Mouse (Mus musculus) 416B (cell line): ENCODE data around the gene Ehbp1.

Source experiments
- DNase-seq: peaks from one replicate; pipeline ENCODE4 v3.0.0; 2011; ENCODE audit warnings: low read depth

The Ehbp1 gene

GRCm38 (mm10) chr11:22055908-22056307, 286.2 kb downstream of the Ehbp1 start:
- no peak for DNase-seq

GRCm38 (mm10) chr11:22053034-22053668, 288.9 kb downstream of the Ehbp1 start:
- DNase-seq = no peak

GRCm38 (mm10) chr11:22050864-22051263, 291.2 kb downstream of the Ehbp1 start:
- DNase-seq = peak; percentile 8

GRCm38 (mm10) chr11:22039854-22040426, 302.2 kb downstream of the Ehbp1 start:
- no peak for DNase-seq

DNA sequence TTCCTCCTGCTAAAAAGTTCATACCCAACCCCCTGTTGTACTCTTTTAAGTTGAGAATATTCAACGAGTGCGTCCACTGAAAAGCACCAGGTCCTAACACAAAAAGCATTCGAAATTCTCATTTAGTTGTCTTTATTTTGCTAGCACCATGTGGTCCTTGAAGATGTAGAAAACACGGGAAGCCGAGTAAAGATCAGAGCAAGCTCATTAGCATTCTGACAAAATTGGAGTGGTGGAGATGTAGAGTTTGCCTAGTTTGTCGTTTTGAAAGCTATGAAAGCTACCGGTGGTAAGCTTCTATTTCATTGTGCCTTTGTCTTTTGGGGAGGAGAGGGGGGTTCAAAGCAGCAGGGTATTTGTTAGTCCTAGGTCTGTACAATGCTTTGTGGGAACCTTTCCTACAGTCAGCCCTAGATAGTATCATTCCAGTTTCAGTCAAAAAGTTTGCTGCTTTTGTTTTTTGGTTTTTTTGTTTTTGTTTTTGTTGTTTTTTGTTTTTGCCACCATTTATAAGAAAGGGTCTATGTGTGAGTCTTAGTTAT, 307.5 kb downstream of the Ehbp1 start:
- no peak for DNase-seq

GRCm38 (mm10) chr11:22033582-22033981, 308.5 kb downstream of the Ehbp1 start:
- DNase-seq = no peak

DNA sequence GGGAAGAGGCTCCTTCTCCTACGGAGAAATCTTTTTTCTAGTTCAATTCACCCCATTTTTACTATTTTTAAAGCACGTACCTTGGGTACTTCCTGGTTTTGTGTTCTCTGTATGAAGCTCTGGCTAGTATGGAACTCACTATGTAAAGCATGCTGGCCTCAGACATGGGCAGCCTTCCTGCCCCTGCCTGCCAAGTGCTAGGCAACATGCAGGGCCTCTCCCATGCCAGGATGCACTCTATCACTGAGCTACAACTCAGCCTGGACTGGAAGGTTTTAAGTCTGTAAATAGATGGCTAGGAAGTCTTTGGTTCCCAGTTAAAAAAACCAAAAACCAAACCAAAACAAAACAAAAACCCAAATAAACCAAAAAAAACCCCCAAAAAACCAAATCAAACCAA, 321.5 kb downstream of the Ehbp1 start:
- no peak for DNase-seq

DNA sequence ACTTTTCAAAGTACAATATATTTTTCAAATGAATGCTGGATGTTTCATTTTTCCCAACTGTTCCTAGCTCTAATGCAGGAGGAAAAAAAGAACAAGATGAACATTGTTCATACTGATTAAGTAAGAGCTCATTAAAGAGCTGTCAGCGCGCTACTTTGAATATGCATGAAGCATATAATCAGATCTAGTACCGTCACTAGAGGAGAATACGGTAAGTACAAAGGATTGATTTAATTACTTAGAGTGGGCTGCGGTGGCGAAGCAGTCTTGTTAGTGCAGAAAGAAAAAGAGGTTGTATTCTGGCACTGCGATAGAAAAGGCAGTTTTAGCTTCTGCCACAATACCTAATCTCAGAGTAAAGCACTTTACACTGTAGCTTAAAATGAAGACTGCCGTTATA, 324.6 kb downstream of the Ehbp1 start:
- no peak for DNase-seq

GRCm38 (mm10) chr11:22016341-22016740, 325.8 kb downstream of the Ehbp1 start:
- DNase-seq = no peak

GRCm38 (mm10) chr11:22008817-22009216, 333.3 kb downstream of the Ehbp1 start:
- no peak for DNase-seq

GRCm38 (mm10) chr11:22008129-22008596, 333.9 kb downstream of the Ehbp1 start:
- peak; percentile 40 for DNase-seq

DNA sequence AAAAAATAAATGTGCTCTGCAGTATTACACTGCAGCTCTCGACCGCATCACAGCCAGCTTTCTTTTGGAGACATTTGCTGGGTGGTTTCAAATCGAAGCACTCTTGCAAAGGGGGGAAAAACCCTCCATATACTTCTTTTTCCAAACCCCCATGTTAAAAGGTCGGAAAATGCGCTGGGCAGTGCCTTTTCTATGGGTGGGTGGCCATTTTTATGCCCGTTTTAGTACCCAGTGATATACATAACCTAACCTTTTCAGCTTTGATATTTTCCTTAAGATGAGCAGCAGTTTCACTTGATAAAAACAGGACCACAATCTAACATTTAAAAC, 334.3 kb downstream of the Ehbp1 start:
- DNase-seq = no peak

GRCm38 (mm10) chr11:22007088-22007780, 334.9 kb downstream of the Ehbp1 start:
- DNase-seq = no peak

DNA sequence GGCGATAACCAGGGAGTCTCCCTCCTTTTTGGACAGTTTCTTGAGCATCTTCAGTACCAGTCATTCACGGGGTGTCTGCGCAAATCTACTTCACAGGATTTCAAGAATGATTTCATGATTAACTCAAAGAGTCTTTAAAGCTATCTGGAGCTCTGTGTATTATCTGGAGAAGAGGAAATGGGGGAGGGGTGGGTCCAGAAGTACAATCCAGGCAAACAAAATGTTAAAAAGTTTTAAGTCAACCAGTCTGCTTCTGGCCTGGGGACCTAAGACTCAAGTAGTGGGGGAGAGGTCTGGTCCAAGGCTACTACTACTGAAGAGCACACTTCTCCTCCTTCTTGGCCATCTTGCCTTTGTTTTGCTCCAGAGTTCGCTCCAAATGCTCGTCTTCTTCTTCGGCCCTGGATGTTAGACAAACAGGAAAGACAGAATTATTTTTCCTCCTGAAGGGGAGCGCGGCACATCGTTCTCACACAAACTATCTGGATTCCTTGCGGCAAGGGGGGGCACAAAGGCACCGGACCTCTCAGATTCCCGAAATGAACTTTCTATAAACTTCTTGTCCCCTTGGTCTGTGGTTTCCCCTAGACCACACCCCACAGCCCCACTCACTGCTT, 335.5 kb downstream of the Ehbp1 start:
- no peak for DNase-seq

GRCm38 (mm10) chr11:22005281-22005870, 336.7 kb downstream of the Ehbp1 start:
- DNase-seq = no peak

DNA sequence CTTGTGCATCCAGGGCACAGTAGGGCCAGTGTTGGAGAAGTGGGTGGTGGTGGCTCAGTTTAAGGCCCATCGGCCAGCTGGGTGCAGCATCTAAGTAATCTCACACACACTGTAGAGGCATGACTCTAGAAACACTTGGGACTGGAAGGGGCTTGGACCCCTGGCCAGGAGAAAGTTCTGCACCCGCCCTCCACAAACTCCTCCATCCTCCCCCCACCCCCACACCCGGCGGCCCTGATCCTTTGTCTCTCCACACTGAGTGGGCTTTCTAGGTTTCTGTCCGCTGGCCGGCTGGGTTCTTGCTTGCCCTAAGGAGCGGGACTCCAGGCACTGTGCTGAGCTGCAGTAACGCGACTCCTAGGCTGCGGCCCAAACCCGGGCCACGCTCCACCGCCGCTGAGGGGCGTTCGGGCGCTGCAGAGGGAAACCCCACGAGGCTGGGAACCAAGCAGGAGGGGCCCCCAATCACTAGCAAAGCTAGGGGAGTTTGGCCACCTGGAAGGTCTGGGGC, 337.7 kb downstream of the Ehbp1 start:
- DNase-seq = no peak

GRCm38 (mm10) chr11:22003341-22003981, 338.6 kb downstream of the Ehbp1 start:
- no peak for DNase-seq

- no peak for DNase-seq
Measured at GRCm38 (mm10) chr11:22002783-22003340, 339.2 kb downstream of the Ehbp1 start, which contains the start of gene Otx1. Otx1 (minus strand) TSS chr11:22002897.

- no peak for DNase-seq
Measured at GRCm38 (mm10) chr11:22002062-22002782, 339.9 kb downstream of the Ehbp1 start.

DNA sequence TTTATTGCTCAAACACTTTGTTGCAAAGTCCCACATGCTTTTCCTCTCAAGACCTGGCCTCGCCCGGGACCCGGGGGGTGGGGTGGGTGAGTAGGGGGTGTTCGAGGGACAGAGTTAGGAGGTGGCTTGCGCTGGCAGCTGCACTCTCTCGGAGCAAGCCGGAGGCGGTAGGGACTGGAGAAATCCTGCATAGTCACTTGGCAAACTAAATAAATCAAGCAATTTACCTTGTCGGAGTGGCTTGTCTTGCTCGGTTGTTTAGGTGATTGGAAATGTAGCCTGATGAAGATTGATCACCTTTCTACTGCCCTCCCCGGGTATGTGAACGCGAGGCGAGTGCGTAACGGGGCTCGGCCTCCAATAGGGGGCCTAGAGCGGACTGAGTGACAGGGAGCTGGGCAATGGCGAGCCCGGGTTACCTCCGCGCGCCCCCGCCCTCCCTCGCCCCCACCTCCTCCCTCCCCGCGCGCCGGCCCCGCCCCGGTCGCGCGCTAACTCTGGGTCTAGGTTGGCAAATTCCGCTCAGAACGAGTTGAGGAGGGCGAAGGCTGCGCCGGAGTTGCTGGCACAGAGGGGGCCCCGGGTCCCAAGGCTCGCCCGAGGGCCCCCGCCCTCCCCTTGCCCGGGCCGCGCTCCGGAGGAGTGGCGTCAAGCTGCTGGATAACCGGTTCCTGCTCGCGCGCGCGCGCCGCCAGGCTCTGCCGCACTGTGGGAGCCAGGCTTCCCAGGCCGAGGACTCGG, 340.6 kb downstream of the Ehbp1 start:
- no peak for DNase-seq
